Mouse (Mus musculus): ENCODE data around the gene Prol1. TPM values are rescaled to one million over a fixed set of nuclear protein-coding genes. Genes with fewer than 3 reads are reported as not detected.
"Not testable (repeated sequence)": the region's sequence is repeated elsewhere in the genome, so short reads cannot be mapped to it uniquely, and the experiment has no call there.

The Prol1 gene
- total RNA-seq (2021): not detected

GRCm38 (mm10) chr5:88317012-88317411 is at the start of gene Prol1:
Gene Prol1 (plus strand): TSS chr5:88317312.
- no peak for DNase-seq

- DNase-seq: no peak
Measured at GRCm38 (mm10) chr5:88268619-88269018, 48.5 kb upstream of the Prol1 start, which contains the start of gene Gm7714. Gene Gm7714 (plus strand): TSS chr5:88268919.

- DNase-seq: not testable (repeated sequence)
Measured at GRCm38 (mm10) chr5:88311307-88311706, 5.8 kb upstream of the Prol1 start.

GRCm38 (mm10) chr5:88348533-88348932 is 31.4 kb downstream of the Prol1 start:
- not testable (repeated sequence) for DNase-seq

GRCm38 (mm10) chr5:88364768-88365167 is 47.7 kb downstream of the Prol1 start:
- peak; percentile 6 to 10 for DNase-seq

GRCm38 (mm10) chr5:88366886-88367285 is 49.8 kb downstream of the Prol1 start:
- no peak for DNase-seq

GRCm38 (mm10) chr5:88370578-88371232 is 53.6 kb downstream of the Prol1 start:
- DNase-seq: no peak

GRCm38 (mm10) chr5:88372563-88372962 is 55.5 kb downstream of the Prol1 start:
- no peak for DNase-seq

- no peak for DNase-seq
Measured at GRCm38 (mm10) chr5:88375808-88376207, 58.7 kb downstream of the Prol1 start, which contains the start of gene Amtn. Gene Amtn (plus strand): TSS chr5:88376108.

Other genes with a start within 250 kb of the Prol1 start
- not detected for gene Smr2, start 230.8 kb upstream of the Prol1 start, total RNA-seq (2021)
- not detected for gene Gm11116, start 205.8 kb upstream of the Prol1 start, total RNA-seq (2021)
- not detected for gene Gm11115, start 163.2 kb upstream of the Prol1 start, total RNA-seq (2021)
- gene Gm7714, start 48.4 kb upstream of the Prol1 start, total RNA-seq (2021): not detected
- gene Amtn, start 58.8 kb downstream of the Prol1 start, total RNA-seq (2021): not detected
- not detected for gene Ambn, start 138.7 kb downstream of the Prol1 start, total RNA-seq (2021)
- gene Enam, start 170.7 kb downstream of the Prol1 start, total RNA-seq (2021): not detected
- gene Jchain, start 210.6 kb downstream of the Prol1 start, total RNA-seq (2021): under 1 TPM; 0.20 to 0.22 TPM
- gene Utp3, start 237.2 kb downstream of the Prol1 start, total RNA-seq (2021): 10 to 100 TPM; 27.5 to 28.0 TPM
- 100 to 1,000 TPM; 174 to 178 TPM for gene Rufy3, start 247.7 kb downstream of the Prol1 start, total RNA-seq (2021)